Mouse (Mus musculus) neural tube, postnatal 0 days (tissue): ENCODE data around the gene Dr1. TPM values are rescaled to one million over a fixed set of nuclear protein-coding genes. Genes with fewer than 3 reads are reported as not detected.

Experiments
- polyA plus RNA-seq: library from polyadenylated mRNA; unstranded; fragments of >200 nt; fragmentation: Nextera tagmentation; extraction: Ambion mirVana; gene quantifications from 2 replicates; pipeline ENCODE4 v1.2.1, GENCODE M21; 2015

The Dr1 gene
- polyA plus RNA-seq, result 33.3 and 36.1 TPM in 2 replicates

DNA sequence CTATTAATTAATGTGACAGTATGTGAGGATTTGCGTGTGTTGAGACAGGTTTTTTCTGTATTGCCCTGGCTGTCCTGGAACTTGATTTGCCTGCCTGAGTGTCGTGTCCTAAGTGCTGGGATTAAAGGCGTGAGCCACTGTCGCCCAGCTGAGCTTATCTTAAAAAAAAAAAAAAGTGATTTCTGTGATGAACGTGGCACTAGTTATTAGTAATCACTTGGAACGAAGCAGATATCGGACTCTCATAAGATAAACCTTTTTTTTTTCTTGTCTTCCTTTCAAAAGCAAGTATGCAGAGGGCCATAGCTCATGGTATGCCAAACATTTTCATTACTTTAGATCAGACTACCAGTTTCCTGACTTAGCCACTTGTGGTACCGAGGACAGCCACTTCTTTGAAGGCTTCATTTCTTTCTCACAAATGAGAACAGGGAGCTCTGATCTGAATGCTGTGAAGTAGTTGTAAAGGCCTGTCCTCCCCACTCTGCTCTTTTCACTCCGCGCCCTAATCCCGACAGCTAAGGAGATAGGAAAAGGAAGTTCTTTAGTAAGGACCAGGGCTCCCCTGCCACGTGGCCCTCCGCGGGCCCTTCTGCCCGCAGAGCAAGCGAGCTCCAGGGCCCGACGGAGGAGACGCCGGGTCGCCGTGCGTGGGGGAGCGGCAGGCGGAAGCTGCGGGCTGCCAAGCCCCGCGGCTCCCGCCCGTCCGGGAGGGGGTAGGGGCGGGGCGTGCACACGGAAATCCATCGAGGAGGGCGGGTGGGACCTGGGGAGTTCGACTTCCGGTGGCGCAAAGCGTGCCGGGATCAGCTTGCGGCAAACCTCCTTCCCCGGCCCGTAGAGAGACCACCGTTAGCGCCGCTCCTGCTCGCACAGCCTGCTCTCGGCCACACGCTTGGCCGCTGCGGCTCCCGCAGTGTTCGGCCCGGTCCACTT is at the start of gene Dr1:
Dr1 (plus strand) TSS at position 771 of the 936 bp plus-strand sequence.

GRCm38 (mm10) chr5:108312224-108313064 is 43.7 kb downstream of the Dr1 start, which contains the start of gene Pigg:
TSS of gene Pigg (plus strand) at chr5:108312609.

Other genes starting within 250 kb of the Dr1 start
- 51.4 and 62.0 TPM in 2 replicates for gene Mtf2, start 203.2 kb upstream of the Dr1 start, polyA plus RNA-seq
- 28.6 and 30.2 TPM in 2 replicates for gene Tmed5, start 136.3 kb upstream of the Dr1 start, polyA plus RNA-seq
- gene Ccdc18, start 136.0 kb upstream of the Dr1 start, polyA plus RNA-seq, result 2.2 TPM in 2 replicates
- 2.6 and 3.1 TPM in 2 replicates for gene Pigg, start 43.7 kb downstream of the Dr1 start, polyA plus RNA-seq
- gene Gm42517, start 99.0 kb downstream of the Dr1 start, polyA plus RNA-seq, result 8.0 and 12.2 TPM in 2 replicates
- 0.09 and 0.28 TPM in 2 replicates for gene Pde6b, start 119.5 kb downstream of the Dr1 start, polyA plus RNA-seq
- 608 and 702 TPM in 2 replicates for gene Atp5k, start 165.6 kb downstream of the Dr1 start, polyA plus RNA-seq
- gene Mfsd7a, start 180.0 kb downstream of the Dr1 start, polyA plus RNA-seq, result 0.09 TPM in 2 replicates
- 13.3 and 14.5 TPM in 2 replicates for gene Pcgf3, start 192.3 kb downstream of the Dr1 start, polyA plus RNA-seq